Mouse (Mus musculus) small intestine, adult 2 months (tissue): ENCODE data around the gene Wiz. TPM values are rescaled to one million over a fixed set of nuclear protein-coding genes. Genes with fewer than 3 reads are reported as not detected.

Source experiments
- H3K27ac ChIP-seq: fragments of 200-500 bp; 2 replicates; pipeline ENCODE4 v1.5.1; 2012; ENCODE audit warnings: low read depth, low read length, control low read depth, inconsistent platforms; ENCODE audit not compliant: insufficient read depth
- H3K27me3 ChIP-seq: fragments of 200-500 bp; 2 replicates; pipeline ENCODE4 v1.6.1; 2012; ENCODE audit warnings: mild to moderate bottlenecking, moderate library complexity, low read length, inconsistent platforms; ENCODE audit not compliant: control insufficient read depth, insufficient read depth
- H3K36me3 ChIP-seq: fragments of 200-500 bp; 2 replicates; pipeline ENCODE4 v1.6.1; 2012; ENCODE audit warnings: mild to moderate bottlenecking, low read length, control low read depth, inconsistent platforms; ENCODE audit not compliant: control insufficient read depth, insufficient read depth
- H3K4me1 ChIP-seq: fragments of 200-500 bp; 2 replicates; pipeline ENCODE4 v1.6.1; 2012; ENCODE audit warnings: low read length, inconsistent platforms, mixed read lengths; ENCODE audit not compliant: control insufficient read depth, insufficient read depth, insufficient read length
- H3K4me3 ChIP-seq: fragments of 200-500 bp; 2 replicates; pipeline ENCODE4 v1.5.1; 2012; ENCODE audit warnings: low read depth, mild to moderate bottlenecking, control low read depth, inconsistent platforms, low read length, moderate library complexity
- CTCF ChIP-seq: fragments of 200-500 bp; IDR thresholded peaks from 2 replicates; pipeline ENCODE4 v1.5.1; 2012; ENCODE audit warnings: low read depth, mild to moderate bottlenecking, control low read depth, inconsistent platforms, low read length, moderate library complexity, mixed read lengths; ENCODE audit not compliant: insufficient replicate concordance, insufficient read length; ENCODE audit errors: extremely low read depth
- POLR2A ChIP-seq: fragments of 200-500 bp; IDR thresholded peaks from 2 replicates; pipeline ENCODE4 v1.6.1; 2012; ENCODE audit warnings: low read depth, mild to moderate bottlenecking, control low read depth, inconsistent platforms, low read length, moderate library complexity
- WGBS: fragments of 180-500 bp; shearing (Covaris S2); methylation state at CpG from one replicate; pipeline ENCODE4 v1.1.7; 2018; 5-methylcytosine and 5-hydroxymethylcytosine counted together
- polyA plus RNA-seq: library from polyadenylated mRNA; depleted of rRNA; stranded (reverse); fragments of >200 nt; gene quantifications from 2 replicates; pipeline ENCODE4 v1.2.3, GENCODE M21; 2012

Gene Wiz
- polyA plus RNA-seq, 1 experiment: 26.1 TPM

DNA sequence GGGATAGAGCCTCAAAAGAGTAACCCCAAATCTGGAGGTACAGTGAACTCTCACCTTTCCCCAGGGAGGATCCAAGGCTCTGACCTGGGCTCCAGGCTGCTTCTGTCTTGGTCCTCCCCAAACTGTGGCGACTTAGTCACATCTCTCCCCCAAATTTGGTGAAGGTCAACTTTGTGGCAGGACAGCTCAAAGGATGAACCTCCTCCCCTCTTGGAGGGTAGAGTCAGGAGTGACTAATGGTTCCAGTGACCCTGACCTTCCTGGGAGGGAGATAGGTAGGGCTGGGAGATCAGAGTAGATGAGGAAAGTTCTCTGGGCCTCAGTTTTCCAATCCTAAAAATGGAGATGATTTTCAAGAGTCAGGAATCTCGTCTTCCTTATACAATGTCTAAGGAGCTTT lies 10.5 kb downstream of the Wiz start:
- WGBS: 74% methylated on average over 2 of the region's 2 CpGs
- TF ChIP-seq POLR2A (no peak), CTCF (no peak)
- 0 out of 2 replicates have a peak, but pooled peaks cover 2% of the 10 kb centered on the region for H3K36me3 ChIP-seq
- no peak overlapping the region for H3K27ac ChIP-seq
- no peak overlapping the region for H3K4me3 ChIP-seq
- H3K27me3 ChIP-seq: no peaks in the 10 kb centered on the region
- peaks cover 16% of the 10 kb centered on the region for H3K4me1 ChIP-seq

DNA sequence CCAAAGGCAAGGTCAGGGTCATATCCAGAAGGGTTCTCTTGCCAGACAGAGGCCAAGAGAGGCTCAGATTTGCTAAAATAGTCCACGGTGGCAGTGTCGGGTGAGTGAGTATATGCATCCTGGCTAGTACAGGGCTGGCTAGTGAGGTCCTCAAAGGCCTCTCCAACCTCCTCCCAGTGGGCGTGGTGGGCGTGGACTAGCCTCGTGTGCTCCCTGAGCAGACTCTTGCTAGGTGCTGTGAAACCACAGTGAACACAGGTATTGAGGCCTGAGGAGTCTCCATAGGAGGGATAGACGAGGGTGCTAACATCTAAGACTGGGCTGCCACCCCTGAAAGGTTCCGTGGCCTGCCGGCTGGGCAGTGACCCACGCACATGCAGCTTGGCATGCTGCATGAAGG lies 12.1 kb downstream of the Wiz start:
- 0 out of 2 replicates have a peak, but pooled peaks cover 2% of the 10 kb centered on the region for H3K36me3 ChIP-seq
- peaks cover 16% of the 10 kb centered on the region for H3K4me1 ChIP-seq
- H3K27me3 ChIP-seq: no peaks in the 10 kb centered on the region
- H3K4me3 ChIP-seq: no peak overlapping the region
- 68% methylated on average over 9 of the region's 9 CpGs for WGBS
- TF ChIP-seq CTCF (no peak), POLR2A (no peak)
- H3K27ac ChIP-seq: no peak overlapping the region

DNA sequence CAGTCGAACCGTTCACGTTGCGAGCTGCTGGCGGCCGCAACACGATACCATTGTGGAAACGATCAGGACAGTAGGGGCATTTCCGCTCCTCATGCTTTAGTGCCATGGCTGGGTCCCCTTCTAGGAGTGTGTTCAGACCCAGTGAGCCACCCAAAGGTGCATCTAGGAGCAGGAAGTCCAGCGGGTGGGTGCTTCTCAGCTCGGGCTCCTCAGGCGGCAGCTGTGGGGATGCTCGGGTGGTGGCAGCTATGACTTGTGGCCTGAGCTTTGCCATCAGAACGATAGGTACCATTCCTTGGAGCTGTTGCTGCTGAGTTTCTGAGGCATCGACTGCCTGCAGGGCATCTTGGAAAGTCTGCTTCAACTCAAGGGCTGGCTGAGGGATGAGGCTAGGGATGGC lies 12.8 kb downstream of the Wiz start:
- H3K36me3 ChIP-seq: 0 out of 2 replicates have a peak, but pooled peaks cover 2% of the 10 kb centered on the region
- no peak overlapping the region for H3K27ac ChIP-seq
- TF ChIP-seq POLR2A (no peak), CTCF (no peak)
- H3K4me3 ChIP-seq: no peak overlapping the region
- 75% methylated on average over 15 of the region's 15 CpGs for WGBS
- peaks cover 16% of the 10 kb centered on the region for H3K4me1 ChIP-seq
- H3K27me3 ChIP-seq: no peaks in the 10 kb centered on the region

DNA sequence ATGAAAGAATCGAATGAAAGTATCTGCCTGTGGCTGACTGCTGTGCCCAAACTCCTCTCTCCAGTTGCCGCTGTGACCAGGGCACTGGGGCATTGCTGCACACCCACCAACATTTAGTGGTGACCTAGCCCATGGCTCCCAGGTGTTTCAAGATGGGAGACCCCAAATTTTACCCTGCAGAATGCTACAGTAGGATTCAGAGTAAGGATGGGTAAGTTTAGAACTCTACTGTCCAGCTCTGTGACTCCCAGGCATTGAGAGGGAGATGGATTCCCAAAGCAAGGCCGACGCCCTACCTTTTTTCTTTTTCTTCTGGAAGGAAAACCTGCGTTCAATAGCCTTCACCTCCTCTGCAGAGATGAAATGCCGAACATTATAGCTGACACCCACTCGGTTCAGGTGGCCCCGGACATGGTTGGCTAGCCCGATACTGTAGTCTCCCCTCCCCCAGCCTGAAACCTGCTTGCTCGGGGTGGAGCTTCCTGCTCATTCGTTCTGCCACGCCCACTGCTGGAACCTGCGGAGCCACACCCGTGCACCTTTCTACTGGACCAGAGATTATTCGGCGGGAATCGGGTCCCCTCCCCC lies 20.2 kb downstream of the Wiz start:
- Histone ChIP-seq H3K27me3 (no peaks in the 10 kb centered on the region), H3K27ac (peak overlapping the region; percentile 17; the same call in 1 of the 2 replicates), H3K4me1 (peaks cover 5% of the 10 kb centered on the region; the same call in 1 of the 2 replicates), H3K4me3 (peak overlapping the region; percentile 71), H3K36me3 (no peaks in the 10 kb centered on the region; the same call in none of the 2 replicates)
- TF ChIP-seq POLR2A (no peak), CTCF (no peak)
- 14% methylated on average over 14 of the region's 17 CpGs for WGBS

DNA sequence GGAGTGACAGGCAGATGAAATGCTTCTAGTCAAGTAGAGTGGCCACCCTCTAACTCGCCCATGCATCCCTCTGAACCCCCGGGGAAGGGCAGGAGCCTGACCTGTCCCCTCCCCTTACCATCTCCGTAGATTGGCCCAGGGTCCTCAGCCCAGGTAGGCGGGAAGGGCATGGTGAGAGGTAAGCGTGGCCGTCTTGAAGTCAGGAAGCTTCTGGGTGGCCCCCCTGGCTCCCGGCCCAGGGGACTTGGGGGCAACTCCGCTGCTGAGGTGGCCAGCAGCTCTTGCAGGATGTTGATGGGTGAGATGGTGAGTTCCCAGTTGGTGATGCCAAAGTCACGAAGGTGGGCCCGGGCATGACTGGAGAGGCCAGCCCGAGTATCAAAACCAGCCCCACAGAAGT lies 21.5 kb downstream of the Wiz start:
- peaks cover 11% of the 10 kb centered on the region; the same call in 1 of the 2 replicates for H3K4me1 ChIP-seq
- H3K4me3 ChIP-seq: no peak overlapping the region
- TF ChIP-seq POLR2A (no peak), CTCF (no peak)
- H3K27ac ChIP-seq: no peak overlapping the region
- WGBS: 92% methylated on average over 11 of the region's 11 CpGs
- no peaks in the 10 kb centered on the region for H3K27me3 ChIP-seq
- no peaks in the 10 kb centered on the region; the same call in none of the 2 replicates for H3K36me3 ChIP-seq

DNA sequence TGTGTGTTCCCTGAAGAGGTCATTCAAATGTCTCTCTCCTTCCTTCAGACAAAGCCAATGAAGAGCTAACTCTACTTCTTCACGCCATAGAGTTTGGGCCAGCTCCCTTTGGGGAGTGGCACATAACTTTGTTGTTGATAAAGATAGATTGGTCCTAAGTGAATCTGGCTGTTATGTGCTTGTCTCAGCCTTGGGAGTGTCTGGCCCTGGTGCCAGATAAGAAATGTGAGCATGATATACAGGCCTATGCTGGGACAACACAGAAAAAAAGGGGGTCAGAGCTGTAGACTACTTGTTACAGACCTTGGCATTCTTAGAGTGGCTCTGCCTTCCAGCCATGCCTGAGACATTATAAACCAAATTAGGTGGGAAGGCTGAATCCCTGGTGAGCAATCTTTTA lies 23.9 kb downstream of the Wiz start:
- Histone ChIP-seq H3K36me3 (peaks cover 9% of the 10 kb centered on the region), H3K27me3 (no peaks in the 10 kb centered on the region), H3K4me1 (peaks cover 11% of the 10 kb centered on the region; the same call in 1 of the 2 replicates), H3K27ac (no peak overlapping the region), H3K4me3 (no peak overlapping the region)
- WGBS: 24% methylated on average over 1 of the region's 1 CpGs
- TF ChIP-seq CTCF (no peak), POLR2A (no peak)

DNA sequence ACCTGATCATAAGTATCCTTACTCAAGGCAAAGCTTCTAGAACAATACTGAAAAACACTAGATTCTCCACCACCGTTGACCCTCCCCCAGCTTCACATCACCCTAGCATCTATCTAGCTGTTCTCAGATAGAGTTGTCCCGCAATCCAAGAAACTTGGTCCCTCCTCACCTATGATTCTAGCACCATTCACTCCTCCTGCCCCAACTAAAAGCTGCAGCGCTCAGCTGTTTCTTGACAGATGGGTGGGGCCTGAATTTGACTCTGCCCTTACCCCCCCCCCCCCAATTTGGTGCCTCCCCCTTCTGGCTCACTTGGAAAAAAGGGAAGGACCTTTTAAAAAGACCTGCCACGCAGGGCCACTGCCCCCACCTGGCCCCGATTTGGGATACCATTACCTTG lies 24.4 kb downstream of the Wiz start:
- no peak overlapping the region for H3K27ac ChIP-seq
- peaks cover 13% of the 10 kb centered on the region for H3K36me3 ChIP-seq
- WGBS: 40% methylated on average over 5 of the region's 5 CpGs
- H3K27me3 ChIP-seq: no peaks in the 10 kb centered on the region
- no peak overlapping the region for H3K4me3 ChIP-seq
- H3K4me1 ChIP-seq: peaks cover 11% of the 10 kb centered on the region; the same call in 1 of the 2 replicates
- no peak for TF ChIP-seq POLR2A
- TF ChIP-seq CTCF: no peak

DNA sequence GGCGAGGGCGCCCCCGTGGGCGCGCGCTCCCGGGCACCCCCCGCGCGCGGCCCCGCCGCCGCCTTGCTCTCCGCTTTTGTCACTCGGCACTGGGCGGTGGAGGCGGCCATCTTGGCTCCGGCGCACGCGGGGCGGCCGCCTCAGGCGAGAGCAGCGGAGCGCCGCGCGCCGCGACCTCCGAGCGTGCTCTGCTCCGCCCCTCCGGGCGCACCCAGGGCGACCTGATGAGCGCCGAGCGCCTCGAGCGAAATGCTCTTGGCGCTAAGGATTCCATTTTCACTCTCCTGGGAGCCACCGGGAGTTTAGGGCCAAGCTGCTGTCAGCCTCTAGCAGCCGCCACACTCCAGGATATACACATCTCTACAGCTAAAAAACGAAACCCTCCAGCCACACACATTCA lies 24.9 kb downstream of the Wiz start:
- TF ChIP-seq POLR2A (no peak), CTCF (no peak)
- Histone ChIP-seq H3K27ac (no peak overlapping the region), H3K27me3 (no peaks in the 10 kb centered on the region), H3K36me3 (peaks cover 17% of the 10 kb centered on the region), H3K4me1 (peaks cover 11% of the 10 kb centered on the region; the same call in 1 of the 2 replicates), H3K4me3 (peak overlapping the region; percentile 79)
- under 1% methylated on average over 43 of the region's 47 CpGs for WGBS
